Mouse (Mus musculus): Measurements from ENCODE around the gene Zmat5.
"Not testable (repeated sequence)": the region's sequence is repeated elsewhere in the genome, so short reads cannot be mapped to it uniquely, and the experiment has no call there.

Zmat5 gene

GRCm38 (mm10) chr11:4688632-4689380 is 15.7 kb upstream of the Zmat5 start:
- no peak for DNase-seq (ENCODE audit: low read depth, low spot score)

- DNase-seq (ENCODE audit: low read depth, low spot score) = no peak
Measured at GRCm38 (mm10) chr11:4690353-4690752, 14.1 kb upstream of the Zmat5 start.

- DNase-seq (ENCODE audit: low read depth, low spot score) = no peak
Measured at GRCm38 (mm10) chr11:4691213-4691612, 13.3 kb upstream of the Zmat5 start.

GRCm38 (mm10) chr11:4692162-4692561 is 12.3 kb upstream of the Zmat5 start:
- DNase-seq (ENCODE audit: low read depth, low spot score) = no peak

- DNase-seq (ENCODE audit: low read depth, low spot score) = peak; percentile 66
Measured at GRCm38 (mm10) chr11:4697043-4697983, 7.2 kb upstream of the Zmat5 start.

GRCm38 (mm10) chr11:4700726-4701125 is 3.8 kb upstream of the Zmat5 start:
- DNase-seq (ENCODE audit: low read depth, low spot score) = no peak

GRCm38 (mm10) chr11:4703688-4704071 is 798 bp upstream of the Zmat5 start:
- no peak for DNase-seq (ENCODE audit: low read depth, low spot score)

GRCm38 (mm10) chr11:4705178-4705577 is 700 bp downstream of the Zmat5 start:
- DNase-seq (ENCODE audit: low read depth, low spot score) = no peak

- not testable (repeated sequence) for DNase-seq (ENCODE audit: low read depth, low spot score)
Measured at GRCm38 (mm10) chr11:4710188-4710587, 5.7 kb downstream of the Zmat5 start.

GRCm38 (mm10) chr11:4712822-4713221 is 8.3 kb downstream of the Zmat5 start:
- no peak for DNase-seq (ENCODE audit: low read depth, low spot score)

GRCm38 (mm10) chr11:4714727-4715126 is 10.2 kb downstream of the Zmat5 start:
- DNase-seq (ENCODE audit: low read depth, low spot score) = no peak

- DNase-seq (ENCODE audit: low read depth, low spot score) = no peak
Measured at GRCm38 (mm10) chr11:4715596-4715995, 11.1 kb downstream of the Zmat5 start.

- DNase-seq (ENCODE audit: low read depth, low spot score) = no peak
Measured at GRCm38 (mm10) chr11:4716530-4717236, 12.2 kb downstream of the Zmat5 start.

GRCm38 (mm10) chr11:4718548-4718947 is 14.1 kb downstream of the Zmat5 start:
- no peak for DNase-seq (ENCODE audit: low read depth, low spot score)

GRCm38 (mm10) chr11:4719961-4720360 is 15.5 kb downstream of the Zmat5 start:
- DNase-seq (ENCODE audit: low read depth, low spot score) = no peak

- no peak for DNase-seq (ENCODE audit: low read depth, low spot score)
Measured at GRCm38 (mm10) chr11:4720393-4720792, 15.9 kb downstream of the Zmat5 start.

GRCm38 (mm10) chr11:4720900-4721580 is 16.6 kb downstream of the Zmat5 start:
- DNase-seq (ENCODE audit: low read depth, low spot score) = no peak

- no peak for DNase-seq (ENCODE audit: low read depth, low spot score)
Measured at GRCm38 (mm10) chr11:4721728-4722127, 17.2 kb downstream of the Zmat5 start.

GRCm38 (mm10) chr11:4729603-4730002 is 25.1 kb downstream of the Zmat5 start:
- DNase-seq (ENCODE audit: low read depth, low spot score) = no peak

GRCm38 (mm10) chr11:4730096-4730495 is 25.6 kb downstream of the Zmat5 start:
- no peak for DNase-seq (ENCODE audit: low read depth, low spot score)

- DNase-seq (ENCODE audit: low read depth, low spot score) = no peak
Measured at GRCm38 (mm10) chr11:4730913-4731312, 26.4 kb downstream of the Zmat5 start.
